Mouse (Mus musculus): ENCODE measurements around the gene Gcc2.

DNA sequence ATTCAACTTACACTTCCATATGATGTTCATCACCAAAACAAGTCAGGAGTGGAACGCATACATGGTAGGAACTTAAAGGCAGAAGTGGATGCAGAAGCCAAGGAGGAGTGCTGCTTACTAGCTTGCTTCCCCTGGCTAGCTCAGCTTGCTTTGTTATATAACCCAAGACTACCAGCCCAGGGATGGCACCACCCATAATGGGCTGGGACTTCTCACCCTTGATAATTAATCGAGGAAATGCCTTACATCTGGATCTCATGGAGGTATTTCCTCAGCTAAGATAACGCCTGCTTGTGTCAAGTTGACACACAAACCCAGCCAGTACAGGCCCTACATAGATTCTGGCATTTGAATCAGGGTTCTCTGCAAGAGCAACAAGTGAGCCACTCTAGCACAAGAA is 37.9 kb upstream of the Gcc2 start:
- TF ChIP-seq CTCF (IDR thresholded peaks at IDR 0.05; ENCODE audit: low read depth) (no peak), EP300 (IDR thresholded peaks at IDR 0.05; ENCODE audit: low read depth) (no peak)

Data from liver, embryonic 14.5 days (tissue).